Comparison of ENCODE assay signal across 1 mouse cellular context in genomic region chr10:44176120-44176519, GRCm38 (mm10).
TF ChIP-seq lines count a peak whose summit lies in the region.

No protein-coding gene starts in this region.

TF ChIP-seq in CH12.LX, 34 proteins besides CTCF, POLR2A, EP300 and RAD21 (continued from another document):
- TF ChIP-seq TCF12 (IDR thresholded peaks at IDR 0.05; ENCODE audit: low read depth, low read length) (0 out of 2 replicates have a peak, but pooled peaks have one; percentile 34), BHLHE40 (IDR thresholded peaks at IDR 0.05; ENCODE audit: low read depth, low read length) (peak; percentile 68), IRF4 (IDR thresholded peaks at IDR 0.05; ENCODE audit: low read depth, low read length) (peak; percentile 81), USF1 (IDR thresholded peaks at IDR 0.05; ENCODE audit: low read depth, low read length) (no peak)
TF ChIP-seq in CH12.LX: peak in this region for 9.
